Mouse (Mus musculus): Measurements from ENCODE around the gene Srp72. TPM values are rescaled to one million over a fixed set of nuclear protein-coding genes. Genes with fewer than 3 reads are reported as not detected.

Gene Srp72
- 136 to 155 TPM (median 149 TPM) in 4 replicates for total RNA-seq (2023; ENCODE audit: inconsistent age)

GRCm38 (mm10) chr5:76974554-76975285, at the start of gene Srp72:
Gene Srp72 (plus strand): TSS chr5:76974683.

GRCm38 (mm10) chr5:76951106-76952027, 23.1 kb upstream of the Srp72 start, which contains the start of the genes Paics and Ppat:
Gene Paics (plus strand): TSS chr5:76951307.
Gene Ppat (minus strand): TSS chr5:76951578.

GRCm38 (mm10) chr5:77004051-77004821, 29.8 kb downstream of the Srp72 start, which contains the start of gene Arl9:
Gene Arl9 (plus strand): TSS chr5:77004055.

GRCm38 (mm10) chr5:77015544-77016482, 41.3 kb downstream of the Srp72 start, which contains the start of gene Thegl:
Gene Thegl (plus strand): TSS chr5:77016023.

Other genes starting within 250 kb of the Srp72 start
- 26.0 to 35.5 TPM (median 29.5 TPM) in 4 replicates for gene Aasdh, start 69.2 kb upstream of the Srp72 start, total RNA-seq (2023; ENCODE audit: inconsistent age)
- 72.8 to 85.9 TPM (median 78.7 TPM) in 4 replicates for gene Paics, start 23.4 kb upstream of the Srp72 start, total RNA-seq (2023; ENCODE audit: inconsistent age)
- gene Ppat, start 23.1 kb upstream of the Srp72 start, total RNA-seq (2023; ENCODE audit: inconsistent age): 18.4 to 21.8 TPM (median 19.4 TPM) in 4 replicates
- gene Arl9, start 29.4 kb downstream of the Srp72 start, total RNA-seq (2023; ENCODE audit: inconsistent age): 2.2 to 4.0 TPM in 2 of 4 replicates, not detected in the others
- 0.32 to 1.3 TPM (median 0.53 TPM) in 4 replicates for gene Thegl, start 41.3 kb downstream of the Srp72 start, total RNA-seq (2023; ENCODE audit: inconsistent age)
- gene Hopx, start 140.4 kb downstream of the Srp72 start, total RNA-seq (2023; ENCODE audit: inconsistent age): 17.4 to 21.8 TPM (median 19.9 TPM) in 4 replicates
- not detected in 4 replicates for gene Spink2, start 236.8 kb downstream of the Srp72 start, total RNA-seq (2023; ENCODE audit: inconsistent age)